ENCODE assay signal across 26 mouse cellular contexts in the genomic region with DNA sequence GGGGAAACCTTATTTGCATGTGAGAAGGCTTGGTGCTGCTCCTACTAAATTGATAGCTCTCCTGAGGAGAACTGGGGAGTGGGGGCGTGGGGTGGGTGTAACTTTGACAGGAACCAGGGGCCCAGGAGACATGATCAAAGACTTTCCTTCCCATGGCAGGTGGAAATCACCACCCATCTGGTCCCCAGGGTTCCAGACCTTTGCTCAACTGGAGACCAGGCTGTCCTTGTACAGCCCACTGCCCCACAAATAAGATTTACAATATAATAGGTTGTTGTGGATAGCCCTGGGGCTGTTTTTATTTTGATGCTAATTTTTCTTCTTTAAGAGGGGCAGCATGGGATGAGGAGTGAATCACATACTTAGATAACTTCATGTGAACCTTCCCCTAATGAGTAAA.
"Had no signal": no experiment of that assay in that cellular context is flagged by ENCODE, and none has a peak within 500 bp of the region (broad histone marks: within the 10 kb centered on the region; RNA-seq: fewer than 3 reads in every experiment).

No protein-coding gene starts in this region.

- H3K4me1 ChIP-seq: heart, embryonic 10.5 days; heart, embryonic 12.5 days; hindbrain, embryonic 10.5 days; hindbrain, embryonic 13.5 days; hindbrain, embryonic 15.5 days; kidney, embryonic 15.5 days; limb, embryonic 10.5 days; limb, embryonic 12.5 days; liver, embryonic 13.5 days; liver, embryonic 15.5 days had no signal

- H3K36me3 ChIP-seq: heart, embryonic 10.5 days; heart, embryonic 12.5 days; hindbrain, embryonic 10.5 days; hindbrain, embryonic 13.5 days; hindbrain, embryonic 15.5 days; kidney, embryonic 15.5 days; limb, embryonic 10.5 days; limb, embryonic 12.5 days; liver, embryonic 13.5 days; liver, embryonic 15.5 days had no signal

- H3K4me2 ChIP-seq: heart, embryonic 12.5 days; hindbrain, embryonic 13.5 days; hindbrain, embryonic 15.5 days; kidney, embryonic 15.5 days; limb, embryonic 12.5 days; liver, embryonic 11.5 days; liver, embryonic 13.5 days; liver, embryonic 15.5 days had no signal

- ATAC-seq: intestine, embryonic 16.5 days had no signal

- H3K9ac ChIP-seq: heart, embryonic 12.5 days; hindbrain, embryonic 13.5 days; hindbrain, embryonic 15.5 days; kidney, embryonic 15.5 days; limb, embryonic 12.5 days; liver, embryonic 13.5 days; liver, embryonic 15.5 days had no signal

- H3K4me3 ChIP-seq: gastrocnemius, adult 2 months; heart, embryonic 10.5 days; heart, embryonic 12.5 days; hindbrain, embryonic 10.5 days; hindbrain, embryonic 13.5 days; hindbrain, embryonic 15.5 days; kidney, embryonic 15.5 days; limb, embryonic 10.5 days; limb, embryonic 12.5 days; liver, embryonic 13.5 days; liver, embryonic 15.5 days had no signal

- DNase-seq: gastrocnemius, adult 2 months; gastrocnemius, postnatal 10 days; gastrocnemius, postnatal 25 days; heart, adult 18-20 months; heart, postnatal 10 days; heart, postnatal 4 days; kidney, adult 11 months; kidney, adult 2 months; kidney, adult 9 months; kidney, postnatal 14 days; kidney, postnatal 36 days; liver; liver, embryonic 13.5 days had no signal

- H3K9me3 ChIP-seq: heart, embryonic 10.5 days; heart, embryonic 12.5 days; hindbrain, embryonic 10.5 days; hindbrain, embryonic 13.5 days; hindbrain, embryonic 15.5 days; kidney, embryonic 15.5 days; limb, embryonic 10.5 days; limb, embryonic 12.5 days; liver, embryonic 13.5 days; liver, embryonic 15.5 days had no signal

- H3K27me3 ChIP-seq: heart, embryonic 12.5 days; hindbrain, embryonic 13.5 days; hindbrain, embryonic 15.5 days; kidney, embryonic 15.5 days; limb, embryonic 12.5 days; liver, embryonic 13.5 days; liver, embryonic 15.5 days had no signal

- H3K27ac ChIP-seq: gastrocnemius, adult 2 months; heart, embryonic 10.5 days; hindbrain, embryonic 10.5 days; hindbrain, embryonic 13.5 days; hindbrain, embryonic 15.5 days; hindbrain, postnatal 0 days; kidney, embryonic 15.5 days; kidney, postnatal 0 days; limb, embryonic 10.5 days; limb, embryonic 12.5 days; liver, embryonic 13.5 days; liver, embryonic 15.5 days had no signal
